Mouse (Mus musculus) Patski (cell line): ENCODE measurements around the gene Zgpat. TPM values are rescaled to one million over a fixed set of nuclear protein-coding genes. Genes with fewer than 3 reads are reported as not detected.

Experiments
- ATAC-seq: fragments of 100-300 bp; one replicate; pipeline ENCODE4 v1.8.0; 2021
- CTCF ChIA-PET: fragments of 350-600 bp; sonication (Branson Sonifier 250); formaldehyde crosslinking; loops from one replicate; lab custom pipeline; 2022; ENCODE audit warnings: inconsistent platforms; lab: Charles Lee
- POLR2A ChIA-PET: fragments of 350-600 bp; sonication (Branson Sonifier 250); formaldehyde crosslinking; loops from one replicate; lab custom pipeline; 2022; ENCODE audit warnings: antibody characterized with exemption, inconsistent platforms; lab: Charles Lee
- DNase-seq: peaks from one replicate; pipeline ENCODE4 v3.0.0-alpha.2; 2011; ENCODE audit warnings: low read depth, low spot score
- H3K27me3 ChIP-seq: fragments of 371-371 bp; one replicate; pipeline ENCODE4 v1.5.1; 2021
- CTCF ChIP-seq: fragments of 100-300 bp; IDR thresholded peaks from one replicate; pipeline ENCODE4 v1.5.1; 2021
- in situ Hi-C: fragments of 300-500 bp; cut with MboI; formaldehyde crosslinking; loops from 3 replicates; pipeline ENCODE4 v1.11.1; 2018; ENCODE audit warnings: low pct_unique_long_range_greater_than_20kb, mixed read lengths
- polyA plus RNA-seq: library from polyadenylated mRNA; unstranded; gene quantifications from one replicate; pipeline ENCODE4 v1.2.3, GENCODE M21; 2021

Zgpat gene
- polyA plus RNA-seq, 1 experiment from 2014 or later, result 41.8 TPM

DNA sequence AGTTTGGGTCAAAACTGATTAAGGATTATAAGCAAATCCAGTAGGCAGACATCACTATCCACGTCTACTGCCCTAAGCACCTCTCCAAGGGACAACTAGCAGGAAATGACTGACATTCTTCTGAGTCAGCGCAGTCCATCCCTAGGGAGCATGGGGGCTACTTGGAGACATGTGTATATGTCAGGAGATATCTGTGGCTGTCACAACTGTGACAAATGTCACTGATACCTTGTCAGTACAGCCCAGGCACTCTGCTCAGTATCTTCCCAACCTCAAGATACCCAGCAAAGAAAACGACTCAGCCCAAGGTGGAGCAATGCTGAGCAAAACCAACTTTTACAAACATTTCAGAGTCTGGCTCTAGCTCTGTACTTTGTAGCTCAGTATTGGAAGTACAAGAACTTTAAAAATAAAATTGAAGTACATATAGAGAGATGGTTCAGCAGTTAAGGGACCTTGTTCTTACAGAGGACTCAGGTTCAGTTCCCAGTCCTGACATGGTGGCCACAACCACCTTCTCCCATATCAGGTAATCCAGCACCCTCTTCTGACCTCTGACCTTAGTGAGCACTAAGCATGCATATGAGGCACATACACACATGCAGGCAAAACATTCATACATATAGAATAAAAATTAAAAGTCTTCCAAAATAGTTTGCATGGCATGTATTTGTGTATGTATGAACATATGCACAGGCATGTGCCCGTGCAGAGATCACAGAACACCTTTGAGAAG lies 56.3 kb downstream of the Zgpat start:
- in situ Hi-C loops, result no loop called here
- POLR2A ChIA-PET, result no interaction called here
- CTCF ChIA-PET, result no interaction called here
- TF ChIP-seq CTCF, result no peak
- ATAC-seq (no peak), DNase-seq (no peak)
- no peaks in the 10 kb centered on the region for H3K27me3 ChIP-seq

DNA sequence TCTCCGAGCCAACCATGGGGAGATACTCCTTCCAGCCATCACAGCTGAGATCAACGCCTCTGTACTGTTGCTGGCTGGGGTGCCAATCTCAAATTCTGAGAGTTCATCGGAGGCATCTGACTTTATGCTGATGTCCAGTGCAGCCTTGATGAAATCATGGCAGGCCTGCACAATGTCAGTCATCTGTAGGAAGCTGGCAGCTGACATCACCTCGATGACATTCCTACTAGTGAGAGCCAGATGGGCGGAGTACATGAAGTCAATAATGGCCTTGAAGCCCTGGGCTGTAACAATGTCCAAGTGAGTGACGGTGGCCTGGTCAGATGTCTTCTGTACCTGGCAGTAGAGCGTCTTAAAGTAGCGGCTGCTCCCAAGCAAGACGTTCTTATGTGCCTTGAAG lies 59.1 kb downstream of the Zgpat start:
- no peaks in the 10 kb centered on the region for H3K27me3 ChIP-seq
- no peak for TF ChIP-seq CTCF
- in situ Hi-C loops, result no loop called here
- ChIA-PET CTCF (interaction anchor here (1.5 kb wide), 1 partner anchor 31 kb away, joined by 4 read pairs; no protein-coding TSS in a partner anchor), POLR2A (no interaction called here)
- ATAC-seq (no peak), DNase-seq (no peak)

Other genes with a start within 250 kb of the Zgpat start
- 0.10 TPM for gene Kcnq2, start 229.6 kb upstream of the Zgpat start, polyA plus RNA-seq
- gene Eef1a2, start 207.9 kb upstream of the Zgpat start, polyA plus RNA-seq, result not detected
- gene Ppdpf, start 177.7 kb upstream of the Zgpat start, polyA plus RNA-seq, result 61.6 TPM
- not detected for gene Ptk6, start 162.1 kb upstream of the Zgpat start, polyA plus RNA-seq
- gene Srms, start 151.7 kb upstream of the Zgpat start, polyA plus RNA-seq, result not detected
- not detected for gene Fndc11, start 144.9 kb upstream of the Zgpat start, polyA plus RNA-seq
- 9.4 TPM for gene Helz2, start 122.9 kb upstream of the Zgpat start, polyA plus RNA-seq
- gene Gmeb2, start 76.9 kb upstream of the Zgpat start, polyA plus RNA-seq, result 21.3 TPM
- gene Stmn3, start 50.4 kb upstream of the Zgpat start, polyA plus RNA-seq, result not detected
- 46.5 TPM for gene Rtel1, start 45.2 kb upstream of the Zgpat start, polyA plus RNA-seq
- gene Arfrp1, start 476 bp downstream of the Zgpat start, polyA plus RNA-seq, result 44.8 TPM
- gene Lime1, start 15.2 kb downstream of the Zgpat start, polyA plus RNA-seq, result 22.7 TPM
- 9.4 TPM for gene Zbtb46, start 94.5 kb downstream of the Zgpat start, polyA plus RNA-seq
- 1.0 TPM for gene Abhd16b, start 128.3 kb downstream of the Zgpat start, polyA plus RNA-seq
- 179 TPM for gene Tpd52l2, start 132.2 kb downstream of the Zgpat start, polyA plus RNA-seq
- gene Dnajc5, start 155.6 kb downstream of the Zgpat start, polyA plus RNA-seq, result 110 TPM
- gene Uckl1, start 220.0 kb downstream of the Zgpat start, polyA plus RNA-seq, result 116 TPM
- 77.4 TPM for gene Prpf6, start 226.9 kb downstream of the Zgpat start, polyA plus RNA-seq
- 63.1 TPM for gene Zfp512b, start 227.9 kb downstream of the Zgpat start, polyA plus RNA-seq
- gene Samd10, start 234.3 kb downstream of the Zgpat start, polyA plus RNA-seq, result 22.4 TPM